12 mouse cellular contexts compared by ENCODE assay signal in the genomic region with DNA sequence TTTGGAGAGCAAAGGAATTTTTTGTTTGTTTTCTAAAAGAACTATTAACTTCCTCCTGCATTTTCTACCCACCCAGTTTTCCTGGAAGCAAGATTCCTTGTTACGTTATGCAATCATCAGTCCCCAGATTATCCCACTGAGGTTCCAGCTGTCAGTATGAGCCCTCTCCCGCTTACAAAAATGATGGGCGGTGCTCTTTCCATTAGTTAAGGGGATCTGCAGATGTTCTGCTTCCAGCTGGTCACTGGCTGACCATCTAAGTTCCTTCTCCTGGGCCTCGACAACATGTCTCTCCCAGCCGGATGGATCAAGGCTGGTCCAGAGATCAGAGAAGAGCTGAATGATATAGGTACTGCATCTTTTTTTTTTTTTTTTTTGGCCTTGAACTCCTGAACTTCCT. TPM values are rescaled to one million over a fixed set of nuclear protein-coding genes. Genes with fewer than 3 reads are reported as not detected.
DNase-seq lines count a peak whose midpoint lies in the region; ATAC-seq and TF ChIP-seq lines count a peak whose summit lies in the region.
"Had no signal": no experiment of that assay in that cellular context is flagged by ENCODE, and none has a peak within 500 bp of the region (broad histone marks: within the 10 kb centered on the region; RNA-seq: fewer than 3 reads in every experiment).

No protein-coding gene starts in this region.

- H3K27ac ChIP-seq in limb, embryonic 13.5 days, result no peak overlapping the region
- H3K27ac ChIP-seq in limb, embryonic 10.5 days, result no peak overlapping the region
- no peak overlapping the region for H3K27ac ChIP-seq in heart, embryonic 10.5 days
- H3K27ac ChIP-seq in lung, embryonic 14.5 days (ENCODE audit: low read depth), result no peak overlapping the region
- peak overlapping the region; percentile 78 for H3K27ac ChIP-seq in stomach, postnatal 0 days (replicated peaks)
- H3K27ac ChIP-seq in layer of hippocampus, adult 2 months, result no peak overlapping the region
- H3K27ac ChIP-seq: hindbrain, embryonic 12.5 days had no signal

- H3K4me3 ChIP-seq in limb, embryonic 13.5 days, result no peak overlapping the region
- no peak overlapping the region for H3K4me3 ChIP-seq in limb, embryonic 10.5 days
- no peak overlapping the region for H3K4me3 ChIP-seq in heart, embryonic 10.5 days
- no peak overlapping the region for H3K4me3 ChIP-seq in lung, embryonic 14.5 days (ENCODE audit: low read depth, low read length)
- H3K4me3 ChIP-seq in stomach, postnatal 0 days (ENCODE audit: low read depth, low read length), result no peak overlapping the region
- no peak overlapping the region for H3K4me3 ChIP-seq in layer of hippocampus, adult 2 months
- H3K4me3 ChIP-seq: hindbrain, embryonic 12.5 days had no signal

- no peaks in the 10 kb centered on the region for H3K27me3 ChIP-seq in limb, embryonic 13.5 days
- H3K27me3 ChIP-seq in limb, embryonic 10.5 days (ENCODE audit: low read depth, poor library complexity, severe bottlenecking), result no peaks in the 10 kb centered on the region
- no peaks in the 10 kb centered on the region for H3K27me3 ChIP-seq in heart, embryonic 10.5 days (ENCODE audit: insufficient read depth, poor library complexity, severe bottlenecking)
- no peaks in the 10 kb centered on the region for H3K27me3 ChIP-seq in lung, embryonic 14.5 days (ENCODE audit: insufficient read depth, low read length)
- no peaks in the 10 kb centered on the region for H3K27me3 ChIP-seq in stomach, postnatal 0 days (ENCODE audit: control insufficient read depth, insufficient read depth, low read length)
- H3K27me3 ChIP-seq: hindbrain, embryonic 12.5 days had no signal

- no peak for TF ChIP-seq EP300 in stomach, postnatal 0 days (optimal IDR thresholded peaks at IDR 0.05)

- peak; percentile 51; the same call in 1 of the 2 replicates for ATAC-seq in limb, embryonic 13.5 days (ENCODE audit: low FRiP score, low read depth)
- no peak for ATAC-seq in lung, embryonic 14.5 days (ENCODE audit: insufficient read depth)
- ATAC-seq in stomach, postnatal 0 days (ENCODE audit: low FRiP score, low TSS enrichment), result peak; percentile 61; the same call in 1 of the 2 replicates
- ATAC-seq: midbrain, embryonic 16.5 days had no signal

- no peaks in the 10 kb centered on the region for H3K4me1 ChIP-seq in limb, embryonic 13.5 days
- H3K4me1 ChIP-seq in limb, embryonic 10.5 days, result no peaks in the 10 kb centered on the region
- H3K4me1 ChIP-seq in heart, embryonic 10.5 days, result no peaks in the 10 kb centered on the region
- no peaks in the 10 kb centered on the region for H3K4me1 ChIP-seq in lung, embryonic 14.5 days (ENCODE audit: insufficient read depth)
- no peaks in the 10 kb centered on the region for H3K4me1 ChIP-seq in stomach, postnatal 0 days (replicated peaks; ENCODE audit: control insufficient read depth, insufficient read depth)
- H3K4me1 ChIP-seq: hindbrain, embryonic 12.5 days had no signal

- WGBS in limb, embryonic 13.5 days, result 71% methylated on average over 5 of the region's 5 CpGs
- 90% methylated on average over 5 of the region's 5 CpGs for WGBS in limb, embryonic 10.5 days
- 80% methylated on average over 5 of the region's 5 CpGs for WGBS in heart, embryonic 10.5 days
- 42% methylated on average over 5 of the region's 5 CpGs for WGBS in lung, embryonic 14.5 days
- 42% methylated on average over 5 of the region's 5 CpGs for WGBS in stomach, postnatal 0 days

- no peak overlapping the region for H3K4me2 ChIP-seq in limb, embryonic 13.5 days (replicated peaks)
- H3K4me2 ChIP-seq in lung, embryonic 14.5 days, result no peak overlapping the region
- H3K4me2 ChIP-seq in stomach, postnatal 0 days (replicated peaks; ENCODE audit: low read depth), result no peak overlapping the region
- H3K4me2 ChIP-seq: hindbrain, embryonic 12.5 days had no signal

- no peak for DNase-seq in limb, embryonic 10.5 days (ENCODE audit: low spot score)
- peak; percentile 52 for DNase-seq in heart, embryonic 10.5 days (ENCODE audit: low spot score)
- DNase-seq in lung, embryonic 14.5 days, result peak; percentile 41
- no peak for DNase-seq in stomach, postnatal 0 days (ENCODE audit: low spot score)
- no peak for DNase-seq in urinary bladder, postnatal 10 days (ENCODE audit: low spot score)
- no peak for DNase-seq in layer of hippocampus, adult 2 months (ENCODE audit: low spot score in 2 of 2)
- DNase-seq: cerebellum, adult 2 months; embryo, embryonic 11 days had no signal

- H3K9ac ChIP-seq in limb, embryonic 13.5 days, result no peak overlapping the region
- H3K9ac ChIP-seq in lung, embryonic 14.5 days, result no peak overlapping the region
- H3K9ac ChIP-seq in stomach, postnatal 0 days (ENCODE audit: low read length), result no peak overlapping the region
- H3K9ac ChIP-seq: hindbrain, embryonic 12.5 days had no signal

- peaks cover 19% of the 10 kb centered on the region for H3K9me3 ChIP-seq in limb, embryonic 13.5 days
- H3K9me3 ChIP-seq in limb, embryonic 10.5 days (replicated peaks), result peaks cover 8% of the 10 kb centered on the region; the same call in 1 of the 2 replicates
- peaks cover 10% of the 10 kb centered on the region for H3K9me3 ChIP-seq in heart, embryonic 10.5 days
- H3K9me3 ChIP-seq in lung, embryonic 14.5 days (ENCODE audit: low read depth, low read length), result peaks cover 4% of the 10 kb centered on the region; the same call in 1 of the 2 replicates
- H3K9me3 ChIP-seq in stomach, postnatal 0 days (ENCODE audit: control insufficient read depth, low read length), result no peaks in the 10 kb centered on the region

- no peak for TF ChIP-seq CTCF in lung, embryonic 14.5 days (IDR thresholded peaks at IDR 0.05; ENCODE audit: low read depth)
- no peak for TF ChIP-seq CTCF in stomach, postnatal 0 days (IDR thresholded peaks at IDR 0.05; ENCODE audit: low read depth)
- no peak for TF ChIP-seq CTCF in layer of hippocampus, adult 2 months (conservative IDR thresholded peaks at IDR 0.05)

- H3K36me3 ChIP-seq in limb, embryonic 13.5 days, result peaks cover 14% of the 10 kb centered on the region
- peaks cover 20% of the 10 kb centered on the region for H3K36me3 ChIP-seq in limb, embryonic 10.5 days
- H3K36me3 ChIP-seq in heart, embryonic 10.5 days, result peaks cover 19% of the 10 kb centered on the region
- no peaks in the 10 kb centered on the region for H3K36me3 ChIP-seq in lung, embryonic 14.5 days (ENCODE audit: insufficient read depth)
- no peaks in the 10 kb centered on the region for H3K36me3 ChIP-seq in stomach, postnatal 0 days (ENCODE audit: control insufficient read depth, insufficient read depth, low read length)

RNA-seq across cellular contexts. Expression of a gene that starts 2.3 kb away (rescaled TPM):
- 0.24 and 0.32 TPM in 2 replicates for polyA plus RNA-seq in limb, embryonic 13.5 days (2015; fragmentation: Nextera tagmentation; extraction: Ambion mirVana)
- polyA plus RNA-seq in limb, embryonic 10.5 days (2016; fragmentation: Nextera tagmentation; extraction: Ambion mirVana), result 0.20 TPM in 1 of 2 replicates, not detected in the other
- polyA plus RNA-seq in heart, embryonic 10.5 days (2016; fragmentation: Nextera tagmentation; extraction: Ambion mirVana), result not detected in 2 replicates
- not detected in 2 replicates for polyA plus RNA-seq in lung, embryonic 14.5 days (2014; fragmentation: Nextera tagmentation; extraction: Ambion mirVana)
- polyA plus RNA-seq in stomach, postnatal 0 days (2015; fragmentation: Nextera tagmentation; extraction: Ambion mirVana), result 13.9 and 17.1 TPM in 2 replicates
- 1 to 10 TPM; 2.2 to 4.3 TPM for total RNA-seq in layer of hippocampus, adult 2 months (2021)
- polyA plus RNA-seq: neural tube, embryonic 14.5 days had no signal

RNA-seq across cellular contexts. Expression of a gene that starts 35.4 kb away (rescaled TPM):
- polyA plus RNA-seq in limb, embryonic 13.5 days (2015; fragmentation: Nextera tagmentation; extraction: Ambion mirVana), result 97.0 and 99.0 TPM in 2 replicates
- 120 and 148 TPM in 2 replicates for polyA plus RNA-seq in limb, embryonic 10.5 days (2016; fragmentation: Nextera tagmentation; extraction: Ambion mirVana)
- 102 and 138 TPM in 2 replicates for polyA plus RNA-seq in heart, embryonic 10.5 days (2016; fragmentation: Nextera tagmentation; extraction: Ambion mirVana)
- 123 and 132 TPM in 2 replicates for polyA plus RNA-seq in lung, embryonic 14.5 days (2014; fragmentation: Nextera tagmentation; extraction: Ambion mirVana)
- polyA plus RNA-seq in stomach, postnatal 0 days (2015; fragmentation: Nextera tagmentation; extraction: Ambion mirVana), result 73.1 and 73.5 TPM in 2 replicates
- 10 to 100 TPM; 40.1 to 40.9 TPM for total RNA-seq in layer of hippocampus, adult 2 months (2021)

RNA-seq across cellular contexts. Expression of a gene that starts 35.4 kb away (rescaled TPM):
- polyA plus RNA-seq in limb, embryonic 13.5 days (2015; fragmentation: Nextera tagmentation; extraction: Ambion mirVana), result 68.5 and 70.2 TPM in 2 replicates
- polyA plus RNA-seq in limb, embryonic 10.5 days (2016; fragmentation: Nextera tagmentation; extraction: Ambion mirVana), result 72.8 and 73.9 TPM in 2 replicates
- polyA plus RNA-seq in heart, embryonic 10.5 days (2016; fragmentation: Nextera tagmentation; extraction: Ambion mirVana), result 63.7 and 63.9 TPM in 2 replicates
- 57.4 and 59.1 TPM in 2 replicates for polyA plus RNA-seq in lung, embryonic 14.5 days (2014; fragmentation: Nextera tagmentation; extraction: Ambion mirVana)
- polyA plus RNA-seq in stomach, postnatal 0 days (2015; fragmentation: Nextera tagmentation; extraction: Ambion mirVana), result 64.7 and 65.7 TPM in 2 replicates
- total RNA-seq in layer of hippocampus, adult 2 months (2021), result 10 to 100 TPM; 57.5 to 61.9 TPM

Comparison
In these comparisons a context has a peak if more than half of its experiments do, and no peak if none do; other contexts are left out.
1. DNase-seq: peak in heart, embryonic 10.5 days (single experiment) and lung, embryonic 14.5 days (single experiment); none in limb, embryonic 10.5 days (single experiment), stomach, postnatal 0 days (single experiment), urinary bladder, postnatal 10 days (single experiment) and layer of hippocampus, adult 2 months (0 of 2).
2. RNA of a gene that starts 2.3 kb away (polyA plus RNA-seq): 13.9 to 17.1 TPM in stomach, postnatal 0 days; 0.24 to 0.32 TPM in limb, embryonic 13.5 days, not detected in lung, embryonic 14.5 days, 0.20 TPM in limb, embryonic 10.5 days and not detected in heart, embryonic 10.5 days; every median in the first group is over 10 times any median in the second.